Mouse (Mus musculus) layer of hippocampus, postnatal 36 days (tissue): ENCODE data around the gene Rcbtb1. TPM values are rescaled to one million over a fixed set of nuclear protein-coding genes. Genes with fewer than 3 reads are reported as not detected.
A peak's percentile ranks its signal among the peaks of the same experiment; 100 is the strongest.
"Not testable (repeated sequence)": the region's sequence is repeated elsewhere in the genome, so short reads cannot be mapped to it uniquely, and the experiment has no call there.

Experiments
- DNase-seq, 2 experiments: peaks; one replicate each; pipeline ENCODE4 v3.0.0; 2022
- total RNA-seq, 2 experiments: library from RNA; stranded (reverse); gene quantifications; 2 replicates each; pipeline ENCODE4 v1.2.3; 2021

Gene Rcbtb1
- 10 to 100 TPM; 34.5 to 35.1 TPM for total RNA-seq

- DNase-seq, result peak; percentile 92 to 93
These were observed at the start of gene Rcbtb1 for GRCm38 (mm10) chr14:59200711-59201603. Gene Rcbtb1 (plus strand): TSS chr14:59201209.

GRCm38 (mm10) chr14:59155589-59155988 is 45.4 kb upstream of the Rcbtb1 start:
- no peak for DNase-seq

GRCm38 (mm10) chr14:59157016-59157698 is 43.9 kb upstream of the Rcbtb1 start:
- DNase-seq, result no peak

GRCm38 (mm10) chr14:59178649-59179048 is 22.4 kb upstream of the Rcbtb1 start, which contains the start of gene Gm5142:
Gene Gm5142 (minus strand): TSS chr14:59178749.
- DNase-seq, result no peak

GRCm38 (mm10) chr14:59182732-59183131 is 18.3 kb upstream of the Rcbtb1 start:
- no peak for DNase-seq

GRCm38 (mm10) chr14:59185514-59185913 is 15.5 kb upstream of the Rcbtb1 start:
- no peak for DNase-seq

- no peak for DNase-seq
These were observed 14.9 kb upstream of the Rcbtb1 start for GRCm38 (mm10) chr14:59186121-59186520.

GRCm38 (mm10) chr14:59201604-59202215 is 701 bp downstream of the Rcbtb1 start:
- no peak for DNase-seq

GRCm38 (mm10) chr14:59205461-59205860 is 4.5 kb downstream of the Rcbtb1 start:
- no peak for DNase-seq

- DNase-seq, result no peak
These were observed 5.1 kb downstream of the Rcbtb1 start for GRCm38 (mm10) chr14:59205976-59206583.

- DNase-seq, result no peak
These were observed 8.0 kb downstream of the Rcbtb1 start for GRCm38 (mm10) chr14:59209003-59209402.

- DNase-seq, result no peak
These were observed 8.8 kb downstream of the Rcbtb1 start for GRCm38 (mm10) chr14:59209816-59210215.

GRCm38 (mm10) chr14:59219241-59219640 is 18.2 kb downstream of the Rcbtb1 start:
- DNase-seq, result no peak

- DNase-seq, result no peak
These were observed 25.2 kb downstream of the Rcbtb1 start for GRCm38 (mm10) chr14:59226240-59226639.

GRCm38 (mm10) chr14:59229822-59230221 is 28.8 kb downstream of the Rcbtb1 start:
- no peak for DNase-seq

GRCm38 (mm10) chr14:59230331-59230966 is 29.4 kb downstream of the Rcbtb1 start:
- DNase-seq, result peak in 1 of 2 experiments; percentile 15

GRCm38 (mm10) chr14:59232003-59232402 is 31.0 kb downstream of the Rcbtb1 start:
- DNase-seq, result no peak

- DNase-seq, result no peak
These were observed 32.6 kb downstream of the Rcbtb1 start for GRCm38 (mm10) chr14:59233635-59234034.

GRCm38 (mm10) chr14:59250350-59250749 is 49.3 kb downstream of the Rcbtb1 start:
- peak in 1 of 2 experiments; percentile 5 for DNase-seq

GRCm38 (mm10) chr14:59255861-59256260 is 54.9 kb downstream of the Rcbtb1 start:
- DNase-seq, result not testable (repeated sequence)

GRCm38 (mm10) chr14:59260056-59260455 is 59.0 kb downstream of the Rcbtb1 start, which contains the start of gene Gm6904:
Gene Gm6904 (minus strand): TSS chr14:59260216.
- no peak for DNase-seq

GRCm38 (mm10) chr14:59274961-59275360 is 74.0 kb downstream of the Rcbtb1 start:
- DNase-seq, result not testable (repeated sequence)
